ENCODE assay signal across 16 mouse cellular contexts in the genomic region with DNA sequence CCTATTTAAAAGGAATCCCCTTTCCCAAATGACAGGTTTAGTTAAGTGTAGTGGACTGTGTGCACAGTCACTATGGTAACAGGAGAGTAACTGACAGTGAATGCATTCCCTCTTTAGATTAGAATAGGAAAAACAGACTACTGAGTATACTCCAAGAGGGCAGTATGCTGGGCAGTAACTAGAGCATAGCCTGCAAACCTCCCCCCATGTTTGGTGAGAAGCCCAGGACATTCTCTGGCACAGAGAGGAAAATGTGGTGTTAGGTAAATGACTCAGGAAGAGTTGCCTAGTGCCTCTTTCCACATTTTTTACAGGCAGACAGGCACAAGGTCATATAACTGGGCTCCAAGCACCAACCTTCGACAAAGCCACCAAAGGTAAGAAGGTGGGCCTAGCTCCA.
A peak's percentile ranks its signal among the peaks of the same experiment; 100 is the strongest.
DNase-seq lines count a peak whose midpoint lies in the region; ATAC-seq and TF ChIP-seq lines count a peak whose summit lies in the region.
"Had no signal": no experiment of that assay in that cellular context is flagged by ENCODE, and none has a peak within 500 bp of the region (broad histone marks: within the 10 kb centered on the region; RNA-seq: fewer than 3 reads in every experiment).

No protein-coding gene starts in this region.

- ATAC-seq in heart, embryonic 12.5 days (ENCODE audit: insufficient number of reproducible peaks, low FRiP score) = no peak
- ATAC-seq in midbrain, postnatal 0 days (ENCODE audit: low FRiP score) = no peak
- no peak for ATAC-seq in midbrain, embryonic 15.5 days (replicated peaks)
- ATAC-seq in megakaryocyte progenitor cell, adult 5-6 weeks (replicated peaks; ENCODE audit: poor library complexity) = no peak
- ATAC-seq: forebrain, embryonic 14.5 days; liver, embryonic 12.5 days had no signal

- H3K4me2 ChIP-seq in heart, embryonic 12.5 days = no peak overlapping the region
- H3K4me2 ChIP-seq in midbrain, postnatal 0 days (ENCODE audit: low read depth, low read length, poor library complexity, severe bottlenecking) = no peak overlapping the region
- no peak overlapping the region for H3K4me2 ChIP-seq in midbrain, embryonic 15.5 days
- H3K4me2 ChIP-seq: embryonic facial prominence, embryonic 15.5 days; heart, embryonic 13.5 days; kidney, embryonic 15.5 days; liver, embryonic 12.5 days had no signal

- H3K36me3 ChIP-seq in heart, adult 2 months (ENCODE audit: control insufficient read depth, insufficient read depth, low read length) = no peaks in the 10 kb centered on the region
- no peaks in the 10 kb centered on the region for H3K36me3 ChIP-seq in heart, embryonic 12.5 days
- H3K36me3 ChIP-seq in midbrain, postnatal 0 days (ENCODE audit: insufficient read depth, low read length) = no peaks in the 10 kb centered on the region
- H3K36me3 ChIP-seq in midbrain, embryonic 15.5 days (replicated peaks) = no peaks in the 10 kb centered on the region
- H3K36me3 ChIP-seq: embryonic facial prominence, embryonic 15.5 days; heart, embryonic 13.5 days; kidney, embryonic 15.5 days; liver, embryonic 12.5 days had no signal

- no peak for TF ChIP-seq CTCF in heart, adult 2 months (IDR thresholded peaks at IDR 0.05)
- no peak for TF ChIP-seq CTCF in midbrain, postnatal 0 days (IDR thresholded peaks at IDR 0.05)

- no peaks in the 10 kb centered on the region for H3K9me3 ChIP-seq in heart, embryonic 12.5 days (replicated peaks)
- H3K9me3 ChIP-seq in midbrain, postnatal 0 days (ENCODE audit: low read length) = no peaks in the 10 kb centered on the region
- H3K9me3 ChIP-seq in midbrain, embryonic 15.5 days = no peaks in the 10 kb centered on the region
- H3K9me3 ChIP-seq: embryonic facial prominence, embryonic 15.5 days; heart, embryonic 13.5 days; kidney, embryonic 15.5 days; liver, embryonic 12.5 days; megakaryocyte, embryonic 14.5 days had no signal

- no peak overlapping the region for H3K4me3 ChIP-seq in heart, adult 2 months
- no peak overlapping the region for H3K4me3 ChIP-seq in heart, embryonic 12.5 days
- H3K4me3 ChIP-seq in midbrain, postnatal 0 days (ENCODE audit: low read depth, low read length) = no peak overlapping the region
- no peak overlapping the region for H3K4me3 ChIP-seq in midbrain, embryonic 15.5 days
- H3K4me3 ChIP-seq: embryonic facial prominence, embryonic 15.5 days; heart, embryonic 13.5 days; kidney, embryonic 15.5 days; layer of hippocampus, adult 2 months; liver, embryonic 12.5 days; megakaryocyte, embryonic 14.5 days had no signal

- no peaks in the 10 kb centered on the region for H3K79me2 ChIP-seq in heart, adult 2 months (replicated peaks; ENCODE audit: control insufficient read depth, insufficient read depth, low read length)

- intact Hi-C loops in heart, adult 2 months (cut with DNase I) = no loop called here

- WGBS in heart, adult 2 months = 58% methylated on average over 1 of the region's 1 CpGs
- WGBS in heart, embryonic 12.5 days = 83% methylated on average over 1 of the region's 1 CpGs
- WGBS in midbrain, postnatal 0 days = 86% methylated on average over 1 of the region's 1 CpGs
- WGBS in midbrain, embryonic 15.5 days = 88% methylated on average over 1 of the region's 1 CpGs

- H3K4me1 ChIP-seq in heart, adult 2 months (ENCODE audit: control insufficient read depth, insufficient read depth, low read length) = peaks cover 6% of the 10 kb centered on the region; the same call in 1 of the 2 replicates
- peaks cover 10% of the 10 kb centered on the region; the same call in 1 of the 2 replicates for H3K4me1 ChIP-seq in heart, embryonic 12.5 days (replicated peaks)
- H3K4me1 ChIP-seq in midbrain, postnatal 0 days (ENCODE audit: insufficient read depth, low read length) = peaks cover 4% of the 10 kb centered on the region; the same call in 1 of the 2 replicates
- peaks cover 12% of the 10 kb centered on the region; the same call in 1 of the 2 replicates for H3K4me1 ChIP-seq in midbrain, embryonic 15.5 days
- H3K4me1 ChIP-seq: liver, embryonic 12.5 days had no signal

- no peak for TF ChIP-seq POLR2A in heart, adult 2 months (IDR thresholded peaks at IDR 0.05; ENCODE audit: insufficient read depth, low read depth, low read length)

- TF ChIP-seq EP300 in heart, adult 2 months (IDR thresholded peaks at IDR 0.05; ENCODE audit: insufficient read depth, low read depth, low read length) = 0 out of 2 replicates have a peak, but pooled peaks have one; percentile 13

- DNase-seq in adrenal gland, adult 2 months = peak; percentile 17
- DNase-seq in adrenal gland, adult 18-20 months (ENCODE audit: low spot score in 2 of 2) = no peak
- DNase-seq in heart, adult 2 months = peak in 1 of 2 experiments; percentile 32
- peak; percentile 65 for DNase-seq in midbrain, postnatal 0 days (ENCODE audit: low spot score)
- DNase-seq in lung, postnatal 14 days = peak; percentile 15
- DNase-seq: cerebellum, adult 11 months had no signal

- no peak overlapping the region for H3K9ac ChIP-seq in heart, adult 2 months (ENCODE audit: low read depth, low read length)
- H3K9ac ChIP-seq in heart, embryonic 12.5 days = no peak overlapping the region
- no peak overlapping the region for H3K9ac ChIP-seq in midbrain, postnatal 0 days (replicated peaks; ENCODE audit: low read length, poor library complexity, severe bottlenecking)
- H3K9ac ChIP-seq in midbrain, embryonic 15.5 days = no peak overlapping the region
- H3K9ac ChIP-seq: embryonic facial prominence, embryonic 15.5 days; heart, embryonic 13.5 days; kidney, embryonic 15.5 days; liver, embryonic 12.5 days had no signal

- no peaks in the 10 kb centered on the region for H3K27me3 ChIP-seq in heart, adult 2 months (ENCODE audit: control insufficient read depth, insufficient read depth, low read length)
- H3K27me3 ChIP-seq in heart, embryonic 12.5 days (replicated peaks) = no peaks in the 10 kb centered on the region
- H3K27me3 ChIP-seq in midbrain, postnatal 0 days (ENCODE audit: insufficient read depth, low read length) = no peaks in the 10 kb centered on the region
- H3K27me3 ChIP-seq in midbrain, embryonic 15.5 days (replicated peaks) = no peaks in the 10 kb centered on the region
- H3K27me3 ChIP-seq: embryonic facial prominence, embryonic 15.5 days; heart, embryonic 13.5 days; kidney, embryonic 15.5 days; liver, embryonic 12.5 days had no signal

- no peak overlapping the region for H3K27ac ChIP-seq in heart, adult 2 months
- no peak overlapping the region for H3K27ac ChIP-seq in heart, embryonic 12.5 days (ENCODE audit: poor library complexity, severe bottlenecking)
- H3K27ac ChIP-seq in midbrain, postnatal 0 days (ENCODE audit: low read depth, low read length) = no peak overlapping the region
- no peak overlapping the region for H3K27ac ChIP-seq in midbrain, embryonic 15.5 days
- H3K27ac ChIP-seq: embryonic facial prominence, embryonic 15.5 days; heart, embryonic 13.5 days; kidney, embryonic 15.5 days; layer of hippocampus, adult 2 months; liver, embryonic 12.5 days had no signal

Comparison
In these comparisons a context has a peak if more than half of its experiments do, and no peak if none do; other contexts are left out.
1. DNase-seq: peak in adrenal gland, adult 2 months (single experiment), midbrain, postnatal 0 days (single experiment) and lung, postnatal 14 days (single experiment); none in adrenal gland, adult 18-20 months (0 of 2).